Mouse (Mus musculus): ENCODE results near the gene Mbtps1.

GRCm38 (mm10) chr8:119548560-119549113 lies 9.9 kb downstream of the Mbtps1 start:
- TF ChIP-seq CTCF (IDR thresholded peaks at IDR 0.05; ENCODE audit: low read depth, low read length), result no peak
- TF ChIP-seq POLR2A (IDR thresholded peaks at IDR 0.05; ENCODE audit: borderline replicate concordance, low read depth, low read length), result no peak
